Mouse (Mus musculus) heart, postnatal 36 days (tissue): Measurements from ENCODE around the gene Ppp5c. TPM values are rescaled to one million over a fixed set of nuclear protein-coding genes. Genes with fewer than 3 reads are reported as not detected.

Source experiments
- DNase-seq, 2 experiments: peaks; one replicate each; pipeline ENCODE4 v3.0.0; 2021 to 2022
- intact Hi-C: fragments of 180-260 bp; cut with DNase I; formaldehyde crosslinking; loops from one replicate; pipeline ENCODE4 v1.15.1; 2025
- total RNA-seq, 2 experiments: library from RNA; stranded (reverse); gene quantifications; 2 replicates each; pipeline ENCODE4 v1.2.3; 2021

Gene Ppp5c
- total RNA-seq, 2 experiments from 2014 or later: 107 to 109 TPM

DNA sequence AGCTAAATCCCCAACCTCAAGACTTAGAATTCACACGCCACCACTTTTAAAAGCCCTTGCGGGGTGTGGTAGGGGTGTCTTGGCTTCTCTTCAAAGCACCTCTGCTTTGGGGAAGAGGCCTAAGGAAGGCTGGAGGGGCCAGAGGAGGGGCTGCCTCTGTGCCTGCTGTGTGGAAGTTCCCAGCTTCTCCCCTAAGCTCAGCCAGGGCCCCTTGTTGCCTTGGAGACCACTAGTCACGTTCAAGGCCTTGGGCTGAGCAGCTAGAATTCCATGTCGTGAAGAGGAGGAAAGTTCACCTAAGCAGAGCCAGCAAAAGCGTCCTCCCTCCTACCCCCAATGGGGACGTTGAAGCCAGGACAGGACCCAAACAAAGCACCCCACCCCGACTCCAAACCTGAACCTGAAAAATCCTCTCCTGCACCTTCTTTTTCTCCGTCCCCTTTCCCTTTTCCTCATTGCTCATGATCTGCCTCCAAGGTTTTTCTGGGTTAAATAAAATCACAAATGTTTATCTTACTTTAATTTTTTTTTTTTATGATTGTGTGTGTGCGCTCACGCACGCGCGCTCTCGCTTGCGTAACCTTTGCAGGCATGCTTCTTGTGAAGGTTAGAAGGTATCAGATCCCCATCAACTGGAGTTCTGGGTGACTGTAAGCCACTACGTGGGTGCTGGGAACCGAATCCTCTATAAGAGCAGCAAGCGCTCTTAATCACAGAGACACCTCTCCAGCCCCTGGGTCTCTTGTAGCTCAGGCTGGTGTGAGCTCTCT is 35.9 kb downstream of the Ppp5c start:
- intact Hi-C loops: no loop called here
- no peak for DNase-seq

DNA sequence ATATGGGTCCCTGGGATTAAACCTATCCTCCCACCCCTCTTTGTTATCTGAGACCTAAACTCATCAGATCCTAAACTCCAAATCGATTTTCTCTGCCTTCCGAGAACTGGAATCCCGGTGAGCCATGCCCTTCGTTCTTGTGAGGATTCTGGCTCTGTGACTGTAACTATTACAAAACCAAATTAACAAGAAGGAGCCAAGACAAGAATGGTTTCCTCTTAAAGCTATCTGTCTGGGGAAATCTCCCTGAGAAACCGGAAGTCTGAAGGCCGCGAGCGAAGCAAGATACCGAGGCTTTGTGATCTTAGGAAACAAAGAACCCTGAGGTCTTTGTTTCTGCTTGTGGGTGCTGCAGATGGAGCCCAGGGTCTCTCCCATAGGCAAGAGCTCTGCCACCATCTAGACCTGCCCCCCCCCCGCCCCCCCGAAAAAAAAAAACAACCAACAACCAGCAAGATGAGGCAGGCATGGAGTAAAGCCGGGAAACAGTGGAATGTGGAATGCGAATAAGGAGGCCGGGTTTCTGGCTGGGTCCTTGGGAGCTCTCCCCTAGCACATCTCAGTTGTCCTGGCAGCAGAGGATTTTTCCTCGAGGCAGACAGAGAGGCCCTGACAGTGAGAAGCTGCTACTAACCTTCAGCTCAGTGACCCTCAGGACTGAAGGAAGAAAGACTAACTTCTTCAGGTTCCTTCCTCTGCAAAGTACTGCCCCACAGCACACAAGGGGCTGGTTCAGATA is 37.5 kb downstream of the Ppp5c start:
- intact Hi-C loops: no loop called here
- no peak for DNase-seq

DNA sequence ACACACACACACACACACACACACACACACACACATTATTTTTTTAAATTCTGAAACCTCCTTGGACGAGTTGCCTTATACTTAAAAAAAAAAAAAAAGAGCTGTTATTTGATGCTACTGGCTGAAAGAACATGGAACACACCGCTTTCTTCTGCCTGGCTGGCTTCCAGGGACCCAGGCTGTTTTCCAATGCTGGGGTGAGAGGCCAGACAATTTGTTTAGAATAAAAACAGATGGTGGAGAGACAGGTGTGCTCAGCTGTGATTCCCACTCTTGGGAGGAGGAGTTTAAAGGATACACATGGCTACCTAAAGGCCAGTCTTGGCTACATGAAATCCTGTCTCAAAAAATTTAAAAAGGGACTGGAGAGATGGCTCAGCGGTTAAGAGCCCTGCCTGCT is 39.3 kb downstream of the Ppp5c start:
- DNase-seq: peak; percentile 66 to 74

DNA sequence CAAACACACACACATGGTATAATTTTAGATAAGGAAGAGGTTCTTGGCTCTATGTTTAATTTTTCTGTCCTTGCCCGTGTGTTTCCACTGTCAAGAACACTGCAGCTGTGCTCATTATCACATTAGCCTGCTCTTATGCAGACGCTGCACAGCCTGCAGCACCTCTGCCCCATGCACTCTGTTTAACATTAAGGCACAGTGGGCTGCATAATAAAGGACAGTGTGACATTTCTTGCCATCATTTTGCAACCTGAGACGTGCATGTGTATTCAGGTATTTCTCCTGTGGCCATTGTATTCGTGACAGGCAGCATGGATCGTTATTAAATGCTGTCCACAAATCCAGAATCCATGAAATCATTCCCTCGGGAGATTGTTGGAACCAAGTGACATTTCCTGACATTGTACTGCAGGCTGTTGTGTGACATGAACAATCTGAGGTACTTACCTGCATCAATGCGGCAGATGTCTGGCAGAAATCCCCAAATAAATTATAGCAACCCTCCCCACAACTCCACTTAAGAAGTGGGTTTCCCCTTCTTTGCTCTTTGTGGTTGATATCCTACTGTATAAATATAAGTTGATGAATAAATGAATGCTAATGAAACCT is 40.1 kb downstream of the Ppp5c start:
- DNase-seq: no peak
- intact Hi-C loops: no loop called here

More for the DNA sequence above, 39.3 kb downstream of the Ppp5c start:
- intact Hi-C loops: no loop called here

DNA sequence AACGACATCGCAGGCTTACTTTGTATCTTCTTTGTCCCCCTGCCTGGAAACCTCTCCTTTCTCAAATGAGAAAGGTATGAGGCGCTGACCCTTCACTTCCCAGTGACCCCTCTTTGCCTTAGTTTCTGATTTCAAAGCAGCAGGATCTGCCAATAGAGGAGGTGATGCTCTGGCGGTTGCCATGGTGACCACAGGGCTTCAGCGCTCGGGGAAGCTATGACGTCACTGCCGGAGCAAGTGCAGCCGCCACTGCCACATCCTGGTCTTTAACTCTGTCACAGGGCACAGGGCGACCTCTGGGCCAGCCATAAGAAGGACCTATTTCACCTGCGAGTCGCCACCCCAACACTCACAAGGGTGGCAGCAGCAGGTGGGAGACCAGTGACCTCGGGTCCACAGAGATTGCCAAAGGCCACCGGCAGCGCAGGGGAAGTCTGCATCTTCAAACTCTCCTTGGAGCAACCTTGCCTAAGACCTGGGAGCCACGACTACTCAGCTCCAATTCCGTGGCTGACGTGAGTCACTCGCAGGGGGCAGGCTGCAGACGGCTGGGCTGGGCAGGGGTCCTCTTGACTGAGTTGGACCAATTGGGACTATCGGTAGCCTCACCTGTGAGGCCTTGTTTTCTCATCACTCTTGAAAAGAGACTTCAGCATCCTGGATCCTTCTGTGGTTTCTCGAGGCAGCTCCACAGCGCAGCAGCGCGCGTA is 44.7 kb downstream of the Ppp5c start, which contains the start of gene Gm42372:
Gm42372 (plus strand) TSS at position 228 of the 710 bp plus-strand sequence.
- intact Hi-C loops: no loop called here
- DNase-seq: no peak

DNA sequence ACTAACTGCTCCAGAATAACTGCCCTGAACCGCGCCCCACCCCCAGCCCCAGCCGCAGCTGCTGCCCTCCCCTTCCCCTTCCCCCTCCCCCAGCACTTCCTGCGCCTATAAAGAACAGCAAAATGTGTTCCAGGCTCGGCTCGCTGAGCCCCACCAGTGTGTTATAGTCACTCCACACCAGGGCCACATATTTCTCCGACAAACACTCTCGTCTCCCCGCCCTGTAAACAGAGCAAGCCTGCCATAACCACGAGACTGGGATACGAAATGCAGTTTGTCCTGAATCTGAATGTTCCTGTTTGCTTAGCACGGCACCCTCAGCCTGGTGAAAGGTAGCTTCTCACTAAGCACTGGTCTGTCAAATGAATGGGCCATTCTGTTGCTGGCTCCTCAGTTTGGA is 47.4 kb downstream of the Ppp5c start:
- DNase-seq: peak in 1 of 2 experiments; percentile 49
- intact Hi-C loops: no loop called here

DNA sequence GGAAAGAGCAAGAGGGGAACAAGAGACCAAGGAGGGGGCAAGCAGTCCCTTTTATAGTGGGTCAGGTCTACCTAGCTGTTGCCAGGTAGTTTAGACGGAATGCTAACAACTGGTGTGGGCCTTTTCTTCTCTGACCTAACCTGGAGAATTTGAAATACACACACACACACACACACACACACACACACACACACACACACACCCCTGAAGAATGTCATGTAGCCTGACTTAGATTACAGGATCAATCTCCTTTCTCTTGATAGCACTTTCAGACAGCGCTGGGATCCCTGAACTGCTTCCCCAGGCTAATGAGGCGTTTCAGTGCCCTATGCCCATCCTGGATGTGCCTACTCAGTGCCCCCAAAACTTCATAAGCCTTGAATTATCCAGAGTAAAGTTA is 49.1 kb downstream of the Ppp5c start:
- intact Hi-C loops: no loop called here
- DNase-seq: no peak

DNA sequence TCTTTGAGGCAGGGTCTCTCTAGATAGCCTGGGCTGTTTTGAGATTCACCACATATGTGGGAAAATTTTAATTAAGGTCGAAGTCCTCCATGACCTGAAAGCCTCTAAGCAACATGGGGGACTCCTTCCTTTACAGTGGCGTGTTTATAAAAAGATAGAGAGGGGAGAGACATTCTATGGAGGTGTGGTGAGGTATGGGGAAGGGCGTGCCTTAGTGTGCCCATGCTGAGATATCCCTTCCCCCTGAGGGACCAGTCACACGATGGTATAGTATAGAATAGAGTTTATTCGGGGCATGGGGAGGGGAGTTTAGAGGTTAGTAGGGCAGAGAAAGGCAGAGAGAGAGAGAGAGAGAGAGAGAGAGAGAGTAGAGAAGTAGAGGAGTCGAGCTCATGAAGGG is 49.6 kb downstream of the Ppp5c start:
- intact Hi-C loops: no loop called here

DNA sequence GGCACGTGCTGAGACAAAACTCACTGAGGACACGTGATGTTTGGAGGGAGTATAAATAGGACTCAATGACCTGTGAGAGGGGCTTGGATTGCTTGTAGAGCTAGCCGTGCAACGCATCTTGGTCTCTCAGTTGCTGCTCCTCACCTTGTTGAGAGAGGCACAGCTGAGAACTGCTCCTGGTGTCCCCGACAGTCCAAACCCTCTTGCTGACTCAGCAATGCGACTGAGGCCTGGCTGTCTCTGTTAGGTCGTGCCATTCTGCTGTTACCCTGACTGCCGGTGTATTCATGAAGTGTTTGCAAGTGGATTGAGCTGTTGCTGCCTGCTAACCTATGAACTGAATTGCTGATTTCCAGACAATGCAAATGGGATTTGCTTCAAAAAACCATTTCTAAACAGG is 51.4 kb downstream of the Ppp5c start:
- intact Hi-C loops: loop anchor here (2.0 kb wide), 1 partner anchor 19 kb away; no protein-coding TSS in a partner anchor
- DNase-seq: no peak

More for the DNA sequence above, 49.6 kb downstream of the Ppp5c start:
- DNase-seq: no peak

DNA sequence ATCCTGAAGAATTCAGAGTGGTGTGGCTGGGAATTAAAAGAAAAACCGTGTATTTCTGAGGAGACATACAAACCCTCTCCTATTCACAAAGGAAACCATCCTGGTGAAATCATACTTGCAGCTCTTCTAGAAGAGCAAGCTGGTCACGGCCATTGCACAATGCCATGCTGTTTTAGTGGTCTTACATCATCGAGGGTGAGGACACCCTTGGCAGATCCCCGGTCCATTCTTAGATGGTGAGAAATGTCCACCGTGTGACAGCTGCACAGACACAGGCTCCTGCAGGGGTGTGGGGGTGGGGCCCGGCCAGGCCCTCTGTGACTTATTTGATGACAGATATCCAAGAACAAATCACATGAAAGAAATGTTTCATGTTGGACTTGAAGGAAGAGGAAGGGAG is 53.7 kb downstream of the Ppp5c start:
- DNase-seq: peak; percentile 33 to 58
- intact Hi-C loops: no loop called here

DNA sequence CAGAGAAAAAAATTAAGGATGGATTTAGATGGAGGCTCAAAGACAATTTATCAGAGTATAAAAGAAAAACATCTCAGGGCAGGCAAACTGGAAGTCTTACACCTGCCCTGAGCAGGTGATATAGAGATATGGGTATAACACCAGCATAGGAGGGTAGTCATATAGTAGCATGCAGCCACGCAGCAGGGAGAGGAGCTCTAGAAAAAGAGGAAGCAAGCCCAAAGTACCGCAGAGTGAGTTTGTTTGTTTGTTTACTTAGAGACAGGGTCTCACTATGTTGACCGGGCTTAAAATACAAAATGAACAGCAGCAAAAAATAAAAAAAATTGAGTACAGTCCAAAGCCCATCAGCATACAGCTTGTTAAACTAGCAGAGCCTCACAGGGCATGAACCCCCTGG is 56.6 kb downstream of the Ppp5c start:
- intact Hi-C loops: no loop called here
- DNase-seq: no peak

DNA sequence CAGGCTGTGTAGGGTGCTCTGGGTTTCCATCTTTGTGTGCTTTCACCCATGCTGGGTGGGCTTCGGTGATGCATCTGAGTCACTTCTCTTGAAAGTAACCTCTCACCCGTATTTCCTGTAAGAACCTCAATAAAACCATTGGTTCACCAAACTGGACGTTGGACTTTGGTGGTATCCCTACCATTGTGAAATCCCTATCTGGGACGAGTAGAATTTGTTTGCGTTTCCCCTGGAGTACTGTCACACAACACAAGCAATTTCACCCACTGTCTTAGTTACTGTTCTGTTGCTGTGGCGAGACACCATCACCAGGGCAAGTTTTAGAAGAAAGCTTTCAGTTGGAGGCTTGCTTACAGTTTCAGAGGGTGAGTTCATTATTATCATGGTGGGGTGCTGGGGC is 59.3 kb downstream of the Ppp5c start:
- intact Hi-C loops: no loop called here

DNA sequence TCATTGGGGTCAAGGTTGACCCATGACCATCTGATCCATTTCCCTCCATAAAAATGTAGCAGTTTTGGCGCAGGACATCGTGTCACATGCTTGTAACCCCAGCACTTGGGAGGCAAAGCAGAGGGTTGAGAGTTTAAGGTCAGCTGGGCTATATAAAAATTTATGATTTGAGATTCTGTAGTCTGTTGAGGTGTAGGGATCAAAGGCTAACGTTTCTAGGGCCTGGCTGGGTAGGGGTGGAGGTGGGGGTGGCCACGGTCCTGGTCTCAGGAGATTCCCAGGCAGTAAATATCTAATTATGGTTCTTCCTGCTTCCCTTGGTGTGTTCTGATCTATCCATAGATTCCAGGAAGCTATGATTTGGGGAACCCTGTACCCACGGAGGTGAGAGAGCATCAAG is 66.0 kb downstream of the Ppp5c start:
- intact Hi-C loops: no loop called here
- no peak for DNase-seq

More for the DNA sequence above, 59.3 kb downstream of the Ppp5c start:
- DNase-seq: no peak

DNA sequence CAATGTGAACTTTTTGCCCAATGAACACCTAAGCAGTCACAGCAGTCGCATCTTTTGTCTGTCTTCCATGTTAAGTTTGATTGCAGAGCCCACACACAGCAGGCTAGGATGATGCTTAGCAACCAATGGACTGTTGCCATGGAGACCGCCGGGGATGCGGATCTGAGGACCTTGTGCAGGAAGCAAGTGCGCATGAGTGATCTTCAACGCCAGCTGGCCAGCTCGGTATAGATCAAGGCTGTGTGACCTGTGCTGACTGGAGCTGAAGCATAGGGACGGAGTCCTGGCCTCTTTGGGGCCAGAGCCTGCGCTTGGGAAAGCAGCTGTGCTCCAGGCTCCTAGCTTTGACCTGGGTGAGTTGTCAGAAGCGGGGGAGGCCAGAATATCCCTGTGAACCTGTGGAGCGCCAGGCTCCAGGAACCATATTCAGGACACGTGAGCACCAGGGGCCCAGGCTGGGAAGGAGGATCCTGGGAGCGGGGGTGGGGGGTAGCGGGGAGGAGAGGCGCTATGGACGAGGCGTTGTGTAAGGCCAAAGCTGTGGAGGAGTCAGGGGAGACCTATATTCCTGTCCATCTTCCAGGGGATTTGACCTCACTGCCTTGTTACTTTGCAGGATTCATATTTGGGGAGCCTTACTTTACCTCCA is 68.1 kb downstream of the Ppp5c start, which contains the start of gene Pnmal1:
Pnmal1 (plus strand) TSS at position 141 of the 649 bp plus-strand sequence.
- DNase-seq: no peak

DNA sequence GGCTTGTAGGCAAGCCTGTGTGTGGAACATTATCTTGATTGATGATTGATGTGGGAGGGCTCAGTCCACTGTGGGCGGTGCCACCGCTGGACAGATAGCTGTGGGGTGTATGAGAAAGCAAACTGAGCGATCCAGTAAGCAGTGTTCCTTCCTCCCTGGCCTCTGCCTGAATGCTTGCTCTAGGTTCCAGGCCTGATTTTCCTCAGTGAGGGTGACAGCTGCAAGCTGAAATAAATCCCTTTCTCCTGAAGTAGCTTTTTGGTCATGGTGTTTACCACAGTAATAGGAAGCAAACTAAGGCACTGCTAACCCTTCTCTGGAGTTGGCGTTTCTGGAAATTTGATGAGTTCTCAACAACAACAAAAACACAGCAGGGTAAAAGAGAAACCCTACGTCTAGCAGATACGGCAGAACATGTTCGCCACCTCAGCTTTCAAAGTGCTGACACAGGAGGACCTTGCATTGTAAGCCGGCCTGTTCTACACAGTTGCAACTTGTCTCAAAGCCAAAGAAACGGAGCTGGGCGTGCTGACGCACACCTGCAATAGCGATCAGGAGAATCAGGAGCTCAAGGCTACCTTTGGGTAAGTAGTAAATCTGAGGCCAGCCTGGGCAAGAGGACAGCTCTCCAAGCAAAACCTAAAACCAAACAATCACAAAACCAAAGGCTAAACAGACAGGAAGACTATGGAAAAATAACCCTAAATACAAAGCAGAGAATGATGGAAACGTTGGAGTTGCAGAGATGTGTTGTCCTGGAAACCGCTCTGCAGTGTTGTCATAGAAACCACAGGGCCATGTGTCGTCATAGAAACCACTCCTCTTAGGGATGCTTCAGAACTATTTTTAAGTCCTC is 71.1 kb downstream of the Ppp5c start:
- intact Hi-C loops: no loop called here
- no peak for DNase-seq

More for the DNA sequence above, 68.1 kb downstream of the Ppp5c start, which contains the start of gene Pnmal1:
- intact Hi-C loops: no loop called here

DNA sequence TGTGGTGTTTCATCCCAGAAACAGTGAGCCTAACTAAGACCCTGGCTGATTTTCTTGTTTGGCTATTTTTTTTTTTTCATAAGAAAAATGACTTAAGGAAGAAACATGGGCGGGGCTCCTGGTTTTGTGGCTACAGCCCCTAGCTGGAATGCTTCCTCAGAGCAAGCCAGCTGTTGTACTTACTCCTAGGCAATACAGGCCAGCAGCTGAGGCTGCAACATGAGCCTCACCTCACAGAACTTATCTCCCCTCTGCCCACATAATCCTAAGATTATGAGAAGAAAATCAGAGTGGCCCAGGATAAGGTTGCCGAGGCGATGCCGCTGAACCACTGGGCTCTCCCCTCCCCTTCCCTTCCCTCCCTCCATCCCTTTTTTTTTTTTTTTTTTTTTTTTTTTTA is 72.0 kb downstream of the Ppp5c start:
- intact Hi-C loops: no loop called here
- DNase-seq: no peak
